Mouse (Mus musculus): Measurements from ENCODE around the gene Grhl1. TPM values are rescaled to one million over a fixed set of nuclear protein-coding genes. Genes with fewer than 3 reads are reported as not detected.
"Not testable (repeated sequence)": the region's sequence is repeated elsewhere in the genome, so short reads cannot be mapped to it uniquely, and the experiment has no call there.

Grhl1 gene
- 0.52 and 1.0 TPM in 2 replicates for polyA plus RNA-seq (2016; fragmentation: Nextera tagmentation; extraction: Ambion mirVana)

- WGBS = 3% methylated on average over 52 of the region's 64 CpGs
- Histone ChIP-seq H3K36me3 (replicated peaks) (no peaks in the 10 kb centered on the region), H3K27me3 (peaks cover 49% of the 10 kb centered on the region), H3K4me1 (peaks cover 9% of the 10 kb centered on the region), H3K27ac (no peak within 1 kb of the TSS), H3K9ac (peak within 1 kb of the TSS; percentile 61), H3K4me2 (peak within 1 kb of the TSS; percentile 88), H3K9me3 (no peaks in the 10 kb centered on the region), H3K4me3 (replicated peaks) (peak within 1 kb of the TSS; percentile 67)
- ATAC-seq (ENCODE audit: low FRiP score) = peak; percentile 100
Observed at GRCm38 (mm10) chr12:24571523-24572392, at the start of gene Grhl1. Gene Grhl1, plus strand, starts transcription at chr12:24572283.

DNA sequence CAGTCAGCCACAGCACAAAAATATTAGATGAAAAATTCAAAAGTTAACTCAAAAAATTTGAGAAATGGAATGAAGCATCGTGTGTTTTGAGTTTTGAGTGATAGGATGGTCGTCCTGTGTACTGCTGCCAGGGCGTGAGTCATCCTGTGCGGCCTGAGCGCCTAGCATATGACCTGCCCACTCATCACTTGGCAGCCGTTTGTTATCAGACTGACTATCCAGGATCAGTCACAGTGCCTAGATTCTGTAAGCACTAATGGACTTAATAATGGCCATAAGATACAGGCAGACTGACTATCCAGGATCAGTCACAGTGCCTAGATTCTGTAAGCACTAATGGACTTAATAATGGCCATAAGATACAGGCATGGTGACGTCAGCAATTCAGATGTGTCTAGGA, 47.0 kb upstream of the Grhl1 start:
- not testable (repeated sequence) for H3K9me3 ChIP-seq; H3K4me3 ChIP-seq (replicated peaks); ATAC-seq (ENCODE audit: low FRiP score); H3K27ac ChIP-seq; H3K36me3 ChIP-seq (replicated peaks); H3K4me1 ChIP-seq; H3K27me3 ChIP-seq; H3K4me2 ChIP-seq; H3K9ac ChIP-seq
- 93% methylated on average over 7 of the region's 7 CpGs for WGBS

GRCm38 (mm10) chr12:24536390-24536789, 35.7 kb upstream of the Grhl1 start:
- Histone ChIP-seq H3K4me3 (replicated peaks) (no peak overlapping the region), H3K9ac (no peak overlapping the region), H3K27ac (no peak overlapping the region), H3K9me3 (no peaks in the 10 kb centered on the region), H3K4me1 (peaks cover 19% of the 10 kb centered on the region), H3K4me2 (no peak overlapping the region), H3K27me3 (no peaks in the 10 kb centered on the region), H3K36me3 (replicated peaks) (no peaks in the 10 kb centered on the region)
- WGBS = 46% methylated on average over 5 of the region's 5 CpGs
- no peak for ATAC-seq (ENCODE audit: low FRiP score)

GRCm38 (mm10) chr12:24537201-24537600, 34.9 kb upstream of the Grhl1 start:
- 32% methylated on average over 2 of the region's 2 CpGs for WGBS
- ATAC-seq (ENCODE audit: low FRiP score) = no peak
- no peaks in the 10 kb centered on the region for H3K9me3 ChIP-seq
- no peaks in the 10 kb centered on the region for H3K27me3 ChIP-seq
- H3K4me2 ChIP-seq = no peak overlapping the region
- no peak overlapping the region for H3K9ac ChIP-seq
- peaks cover 19% of the 10 kb centered on the region for H3K4me1 ChIP-seq
- no peaks in the 10 kb centered on the region for H3K36me3 ChIP-seq (replicated peaks)
- H3K4me3 ChIP-seq (replicated peaks) = no peak overlapping the region
- peak overlapping the region; percentile 61; the same call in 1 of the 2 replicates for H3K27ac ChIP-seq

- Histone ChIP-seq H3K9ac (no peak overlapping the region), H3K36me3 (replicated peaks) (no peaks in the 10 kb centered on the region), H3K27me3 (no peaks in the 10 kb centered on the region), H3K9me3 (no peaks in the 10 kb centered on the region), H3K4me2 (no peak overlapping the region), H3K27ac (peak overlapping the region; percentile 20; the same call in 1 of the 2 replicates), H3K4me3 (replicated peaks) (no peak overlapping the region), H3K4me1 (peaks cover 19% of the 10 kb centered on the region)
- WGBS = 55% methylated on average over 4 of the region's 4 CpGs
- no peak for ATAC-seq (ENCODE audit: low FRiP score)
Observed at GRCm38 (mm10) chr12:24537965-24538364, 34.1 kb upstream of the Grhl1 start.

- WGBS = 88% methylated on average over 16 of the region's 16 CpGs
- Histone ChIP-seq H3K9me3 (no peaks in the 10 kb centered on the region), H3K4me3 (replicated peaks) (no peak overlapping the region), H3K4me2 (no peak overlapping the region), H3K27ac (no peak overlapping the region), H3K36me3 (replicated peaks) (peaks cover 10% of the 10 kb centered on the region; the same call in 1 of the 2 replicates), H3K9ac (no peak overlapping the region), H3K27me3 (no peaks in the 10 kb centered on the region), H3K4me1 (peaks cover 12% of the 10 kb centered on the region)
- ATAC-seq (ENCODE audit: low FRiP score) = no peak
Observed at GRCm38 (mm10) chr12:24541426-24542154, 30.5 kb upstream of the Grhl1 start.

GRCm38 (mm10) chr12:24547686-24548085, 24.4 kb upstream of the Grhl1 start:
- no peak overlapping the region for H3K27ac ChIP-seq
- no peaks in the 10 kb centered on the region for H3K4me1 ChIP-seq
- H3K4me2 ChIP-seq = no peak overlapping the region
- peaks cover 30% of the 10 kb centered on the region for H3K36me3 ChIP-seq (replicated peaks)
- H3K4me3 ChIP-seq (replicated peaks) = no peak overlapping the region
- no peak overlapping the region for H3K9ac ChIP-seq
- no peak for ATAC-seq (ENCODE audit: low FRiP score)
- H3K27me3 ChIP-seq = no peaks in the 10 kb centered on the region
- WGBS = 90% methylated on average over 8 of the region's 8 CpGs
- H3K9me3 ChIP-seq = no peaks in the 10 kb centered on the region

GRCm38 (mm10) chr12:24548885-24549284, 23.2 kb upstream of the Grhl1 start:
- ATAC-seq (ENCODE audit: low FRiP score) = no peak
- Histone ChIP-seq H3K27me3 (no peaks in the 10 kb centered on the region), H3K27ac (no peak overlapping the region), H3K9ac (no peak overlapping the region), H3K4me3 (replicated peaks) (no peak overlapping the region), H3K36me3 (replicated peaks) (peaks cover 30% of the 10 kb centered on the region), H3K9me3 (no peaks in the 10 kb centered on the region), H3K4me2 (no peak overlapping the region), H3K4me1 (no peaks in the 10 kb centered on the region)
- WGBS = 85% methylated on average over 6 of the region's 6 CpGs

DNA sequence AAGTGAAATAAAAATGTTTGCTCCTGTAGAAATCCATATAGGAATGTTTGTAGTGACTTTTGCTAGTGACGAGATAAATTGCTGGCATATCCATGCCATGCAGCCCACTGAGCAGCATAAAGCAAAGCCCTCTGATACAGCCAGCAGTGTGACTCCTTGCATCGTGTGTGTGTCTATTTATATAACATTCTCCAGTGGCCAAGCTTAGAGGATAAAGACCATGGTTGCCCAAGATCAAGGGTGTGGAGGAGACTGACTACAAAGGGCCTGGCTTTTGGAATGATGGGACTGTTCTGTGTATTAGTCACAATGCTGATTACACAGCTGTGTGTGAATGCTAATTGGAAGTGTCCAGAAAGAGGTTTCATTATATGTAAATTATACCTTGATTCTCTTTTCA, 19.6 kb upstream of the Grhl1 start:
- no peak overlapping the region for H3K9ac ChIP-seq
- 69% methylated on average over 2 of the region's 2 CpGs for WGBS
- H3K4me1 ChIP-seq = no peaks in the 10 kb centered on the region
- no peaks in the 10 kb centered on the region for H3K27me3 ChIP-seq
- no peak for ATAC-seq (ENCODE audit: low FRiP score)
- H3K9me3 ChIP-seq = no peaks in the 10 kb centered on the region
- H3K27ac ChIP-seq = no peak overlapping the region
- peaks cover 18% of the 10 kb centered on the region for H3K36me3 ChIP-seq (replicated peaks)
- no peak overlapping the region for H3K4me3 ChIP-seq (replicated peaks)
- H3K4me2 ChIP-seq = no peak overlapping the region

DNA sequence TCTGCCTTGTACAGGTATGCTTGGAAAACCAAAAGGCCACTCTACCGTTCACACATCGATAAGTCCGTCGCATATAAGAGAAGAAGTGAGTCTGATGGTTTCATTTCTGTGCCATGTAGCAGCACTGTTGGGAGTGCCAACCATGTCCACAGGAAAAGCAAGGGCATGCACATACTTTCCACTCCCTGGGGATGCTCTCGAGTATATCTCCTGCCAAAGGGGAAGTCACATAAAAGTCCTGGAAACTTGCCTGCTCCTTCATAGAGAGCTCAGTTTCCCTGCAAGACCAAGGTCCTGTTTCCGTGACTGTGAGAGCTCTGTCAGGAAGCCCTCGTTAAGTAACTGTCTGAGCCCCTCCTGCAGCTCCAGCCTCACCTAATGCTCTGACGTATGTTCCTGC, 16.1 kb upstream of the Grhl1 start:
- Histone ChIP-seq H3K4me1 (no peaks in the 10 kb centered on the region), H3K9ac (no peak overlapping the region), H3K27ac (no peak overlapping the region), H3K9me3 (no peaks in the 10 kb centered on the region), H3K4me2 (no peak overlapping the region), H3K4me3 (replicated peaks) (no peak overlapping the region), H3K36me3 (replicated peaks) (peaks cover 15% of the 10 kb centered on the region), H3K27me3 (no peaks in the 10 kb centered on the region)
- ATAC-seq (ENCODE audit: low FRiP score) = no peak
- 77% methylated on average over 8 of the region's 8 CpGs for WGBS

DNA sequence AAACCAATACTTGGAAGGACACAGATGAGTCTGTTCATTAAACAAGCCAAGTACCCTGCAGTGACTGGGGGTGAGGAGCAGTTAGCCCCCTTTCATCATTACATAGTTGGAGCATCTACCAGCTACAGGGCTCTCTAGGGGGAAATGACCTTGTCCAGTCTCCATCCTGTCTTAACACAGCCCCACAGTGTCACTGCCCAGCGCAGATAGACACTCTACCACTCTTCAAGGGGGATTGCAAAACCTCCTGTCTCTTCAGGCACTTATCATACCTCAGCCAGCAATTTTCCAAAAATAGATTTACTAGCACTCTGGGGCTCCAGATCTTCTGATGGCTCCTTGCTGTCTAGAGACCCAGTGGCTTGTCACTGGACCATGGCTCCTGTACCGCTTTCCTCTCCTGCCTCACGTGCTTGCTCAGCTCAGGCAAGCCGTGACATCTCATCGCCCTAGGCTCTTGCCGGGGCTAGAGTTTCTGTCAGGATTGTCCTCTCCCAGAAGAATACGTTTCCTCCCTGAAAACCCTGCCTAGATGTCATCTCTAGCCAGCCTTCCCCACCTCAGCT, 8.6 kb upstream of the Grhl1 start:
- H3K4me1 ChIP-seq = no peaks in the 10 kb centered on the region
- H3K4me2 ChIP-seq = no peak overlapping the region
- no peak overlapping the region for H3K27ac ChIP-seq
- H3K27me3 ChIP-seq = no peaks in the 10 kb centered on the region
- no peaks in the 10 kb centered on the region for H3K9me3 ChIP-seq
- no peak for ATAC-seq (ENCODE audit: low FRiP score)
- H3K9ac ChIP-seq = no peak overlapping the region
- 0 out of 2 replicates have a peak, but pooled peaks cover 6% of the 10 kb centered on the region for H3K36me3 ChIP-seq (replicated peaks)
- no peak overlapping the region for H3K4me3 ChIP-seq (replicated peaks)
- 90% methylated on average over 7 of the region's 7 CpGs for WGBS

DNA sequence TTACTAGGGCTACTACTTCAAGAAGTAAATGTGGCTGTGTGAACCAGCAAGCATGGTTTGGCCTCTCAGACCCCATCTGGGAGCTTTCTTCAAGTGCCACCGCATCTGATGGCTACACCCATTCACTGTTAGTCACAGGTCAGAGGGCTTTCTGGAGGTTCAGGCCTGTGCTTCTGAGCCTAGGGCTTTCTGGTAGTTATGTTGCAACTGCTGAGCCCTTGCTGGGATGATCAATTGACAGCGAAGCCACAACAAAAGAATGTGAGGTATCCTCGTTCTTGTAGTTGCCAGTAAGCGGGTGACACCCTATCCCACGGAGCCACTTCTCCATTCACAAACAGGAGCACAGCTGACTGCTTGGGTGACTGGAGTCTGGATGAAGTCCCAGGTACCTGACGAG, 6.8 kb upstream of the Grhl1 start:
- no peak for ATAC-seq (ENCODE audit: low FRiP score)
- H3K9me3 ChIP-seq = no peaks in the 10 kb centered on the region

More for the DNA sequence above, 6.8 kb upstream of the Grhl1 start:
- no peak overlapping the region for H3K4me2 ChIP-seq
- WGBS = 77% methylated on average over 6 of the region's 6 CpGs
- H3K27ac ChIP-seq = no peak overlapping the region
- no peak overlapping the region for H3K9ac ChIP-seq
- no peak overlapping the region for H3K4me3 ChIP-seq (replicated peaks)
- peaks cover 6% of the 10 kb centered on the region for H3K27me3 ChIP-seq
- H3K4me1 ChIP-seq = no peaks in the 10 kb centered on the region
- no peaks in the 10 kb centered on the region for H3K36me3 ChIP-seq (replicated peaks)

Data from forebrain, embryonic 12.5 days (tissue).